Mouse (Mus musculus) liver, adult (tissue): ENCODE data around the gene Fam19a3.

ENCODE experiments used
- GATA4 ChIP-seq: IDR thresholded peaks from 2 replicates; pipeline ENCODE4 v1.6.1; 2014; ENCODE audit warnings: mild to moderate bottlenecking, low read length; ENCODE audit not compliant: insufficient replicate concordance

Fam19a3 gene

DNA sequence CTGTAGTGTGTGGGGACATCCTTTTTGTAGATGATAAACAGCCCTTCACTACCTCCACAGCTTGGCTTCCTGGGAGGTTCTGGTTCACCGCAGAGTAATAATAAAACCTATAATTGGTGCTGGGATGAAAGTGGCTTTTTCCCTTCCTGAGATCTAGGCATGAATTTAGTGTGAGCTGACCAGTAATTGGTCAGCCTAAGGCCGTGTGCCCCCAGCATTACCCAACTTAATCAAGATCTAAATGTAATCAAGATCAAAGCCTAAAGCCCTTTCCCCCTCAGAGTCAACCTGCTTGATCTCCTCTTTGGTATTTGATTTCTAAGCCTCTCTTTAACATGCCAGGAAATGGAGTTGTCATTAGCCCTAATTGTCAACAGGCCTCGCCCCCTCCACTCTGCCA is 48.7 kb downstream of the Fam19a3 start:
- no peak for TF ChIP-seq GATA4

GRCm38 (mm10) chr3:104729270-104729839 is 52.3 kb downstream of the Fam19a3 start:
- TF ChIP-seq GATA4, result no peak
